Mouse (Mus musculus) embryonic facial prominence, embryonic 12.5 days (tissue): ENCODE results near the gene Rtn4rl1. TPM values are rescaled to one million over a fixed set of nuclear protein-coding genes. Genes with fewer than 3 reads are reported as not detected.

Experiments used
- microRNA counts: library from miRNA; unstranded; fragments of <30 nt; microRNA quantifications from one replicate; lab custom pipeline; 2017
- microRNA-seq: library from miRNA; unstranded; fragments of <30 nt; microRNA quantifications from one replicate; pipeline ENCODE4, GENCODE M21; 2017
- polyA plus RNA-seq: library from polyadenylated mRNA; unstranded; fragments of >200 nt; fragmentation: Nextera tagmentation; extraction: Ambion mirVana; gene quantifications from 2 replicates; pipeline ENCODE4 v1.2.1, GENCODE M21; 2016

Rtn4rl1 gene
- polyA plus RNA-seq, 1 experiment from 2014 or later, result 5.1 TPM

MicroRNAs within 50 kb of the gene (microRNA counts, 519-probe panel; counts per million panel counts)
- microRNA mmu-miR-132 (lab: Ali Mortazavi, UCI) (3,918 counts per million, percentile 76 among the panel's probes with 10 or more counts), microRNA mmu-miR-212 (lab: Ali Mortazavi, UCI) (460 counts per million, percentile 65 among the panel's probes with 10 or more counts)

Small RNA genes lying within 50 kb of the gene (microRNA-seq; reads per million reads assigned to microRNA genes)
- 150 reads per million, percentile 57 among the genes with 10 or more reads in this experiment for gene Mir132
- gene Mir212, result 16.7 reads per million, percentile 31 among the genes with 10 or more reads in this experiment

Other genes with a start within 250 kb of the Rtn4rl1 start
- gene Hic1, start 24.3 kb upstream of the Rtn4rl1 start, polyA plus RNA-seq, result 39.2 and 44.8 TPM in 2 replicates
- gene Ovca2, start 14.9 kb upstream of the Rtn4rl1 start, polyA plus RNA-seq, result 30.0 and 31.5 TPM in 2 replicates
- 22.6 and 23.3 TPM in 2 replicates for gene Dph1, start 2.5 kb upstream of the Rtn4rl1 start, polyA plus RNA-seq
- gene Rpa1, start 154.5 kb downstream of the Rtn4rl1 start, polyA plus RNA-seq, result 138 and 143 TPM in 2 replicates
- 18.5 and 21.4 TPM in 2 replicates for gene Smyd4, start 154.7 kb downstream of the Rtn4rl1 start, polyA plus RNA-seq
- 224 and 237 TPM in 2 replicates for gene Serpinf1, start 228.9 kb downstream of the Rtn4rl1 start, polyA plus RNA-seq
- 0.08 and 0.14 TPM in 2 replicates for gene Serpinf2, start 245.8 kb downstream of the Rtn4rl1 start, polyA plus RNA-seq